Mouse (Mus musculus) spleen, adult 2 months (tissue): Measurements from ENCODE around the gene Tnrc6b.

Experiments used
- CTCF ChIP-seq: fragments of 200-500 bp; IDR thresholded peaks from 2 replicates; pipeline ENCODE4 v1.5.1; 2011; ENCODE audit warnings: mild to moderate bottlenecking, inconsistent platforms; ENCODE audit not compliant: insufficient read depth, insufficient read length, insufficient replicate concordance; ENCODE audit errors: extremely low read depth
- POLR2A ChIP-seq: fragments of 200-500 bp; IDR thresholded peaks from 2 replicates; pipeline ENCODE4 v1.6.1; 2011; ENCODE audit warnings: low read depth, low read length, inconsistent platforms

DNA sequence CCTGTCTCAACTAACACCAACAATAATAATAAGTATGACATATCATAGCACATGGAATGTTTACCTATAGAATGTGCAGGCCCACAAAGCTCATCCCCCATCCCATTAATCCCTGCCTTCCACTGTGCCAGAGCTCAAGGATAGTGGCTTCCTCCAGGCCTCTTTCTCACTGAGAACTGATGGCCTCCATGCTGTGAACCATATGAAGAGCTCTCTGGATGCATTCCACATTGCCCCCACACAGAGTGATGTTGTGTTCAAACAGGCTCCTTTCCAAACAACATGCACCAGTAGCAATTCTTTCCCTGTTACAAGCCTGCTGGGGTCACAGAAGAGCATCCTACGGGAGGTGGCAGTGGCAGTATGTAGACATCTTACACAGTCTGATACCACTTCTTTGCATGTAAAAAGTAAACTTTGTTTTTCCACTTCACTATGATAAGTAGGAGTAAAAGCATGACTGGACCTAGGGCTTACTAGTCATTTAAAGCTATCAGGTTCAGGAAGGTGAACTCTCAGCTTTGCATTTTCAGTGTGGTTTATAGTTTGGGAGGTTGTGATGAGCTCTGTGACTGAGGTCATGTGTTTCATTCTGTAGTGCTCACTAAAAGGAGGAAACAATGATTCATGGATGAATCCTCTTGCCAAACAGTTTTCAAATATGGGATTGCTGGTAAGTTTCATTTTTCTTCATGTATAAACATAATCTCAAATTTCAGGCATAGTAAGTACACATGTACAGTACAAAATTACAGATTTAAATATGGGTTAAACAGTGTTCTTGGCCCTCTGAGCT, 175.4 kb downstream of the Tnrc6b start:
- TF ChIP-seq CTCF: no peak
- no peak for TF ChIP-seq POLR2A
